Mouse (Mus musculus) olfactory bulb, adult 2 months (tissue): ENCODE results near the gene Art3.

Experiments
- CTCF ChIP-seq: fragments of 200-500 bp; IDR thresholded peaks from 2 replicates; pipeline ENCODE4 v1.5.1; 2012; ENCODE audit warnings: low read depth, mild to moderate bottlenecking, low read length, moderate library complexity; ENCODE audit not compliant: insufficient read depth
- POLR2A ChIP-seq: fragments of 200-500 bp; IDR thresholded peaks from 2 replicates; pipeline ENCODE4 v1.6.1; 2012; ENCODE audit warnings: mild to moderate bottlenecking, low read depth, low read length, moderate library complexity; ENCODE audit not compliant: insufficient read depth

DNA sequence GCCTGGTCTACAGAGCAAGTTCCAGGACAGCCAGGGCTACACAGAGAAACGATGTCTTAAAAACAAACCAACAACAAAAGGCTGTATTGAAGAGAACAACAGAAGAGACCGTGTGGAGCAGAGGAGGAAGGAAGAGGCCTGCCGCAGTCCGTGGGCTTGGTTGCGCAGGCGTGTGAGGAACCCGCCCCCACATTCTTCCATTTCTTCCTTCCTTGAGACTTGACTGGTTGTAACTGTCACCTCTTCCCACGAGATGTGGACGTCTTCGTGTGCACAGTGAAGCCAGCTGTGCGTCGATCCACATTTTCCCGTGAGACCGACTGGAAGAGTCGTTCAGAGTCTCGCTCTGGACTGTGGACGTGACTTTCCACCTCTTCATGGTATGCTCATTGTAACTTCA, 43.7 kb downstream of the Art3 start:
- TF ChIP-seq CTCF: no peak
- no peak for TF ChIP-seq POLR2A
